Mouse (Mus musculus) adrenal gland (tissue): ENCODE data around the gene Zfp992.
"Not testable (repeated sequence)": the region's sequence is repeated elsewhere in the genome, so short reads cannot be mapped to it uniquely, and the experiment has no call there.

Experiments used
- intact Hi-C: fragments of 180-260 bp; cut with DNase I; formaldehyde crosslinking; loops from one replicate; pipeline ENCODE4 v1.15.1; 2025

Gene Zfp992

GRCm38 (mm10) chr4:146516474-146516873 lies 67.7 kb downstream of the Zfp992 start:
- intact Hi-C loops = no loop called here

GRCm38 (mm10) chr4:146517150-146517549 lies 68.3 kb downstream of the Zfp992 start:
- intact Hi-C loops = not testable (repeated sequence)
